Mouse (Mus musculus): ENCODE measurements around the gene Mtf1. TPM values are rescaled to one million over a fixed set of nuclear protein-coding genes. Genes with fewer than 3 reads are reported as not detected.
A peak's percentile ranks its signal among the peaks of the same experiment; 100 is the strongest.

Gene Mtf1
- polyA plus RNA-seq, 1 experiment from 2014 or later, result 12.6 TPM

DNA sequence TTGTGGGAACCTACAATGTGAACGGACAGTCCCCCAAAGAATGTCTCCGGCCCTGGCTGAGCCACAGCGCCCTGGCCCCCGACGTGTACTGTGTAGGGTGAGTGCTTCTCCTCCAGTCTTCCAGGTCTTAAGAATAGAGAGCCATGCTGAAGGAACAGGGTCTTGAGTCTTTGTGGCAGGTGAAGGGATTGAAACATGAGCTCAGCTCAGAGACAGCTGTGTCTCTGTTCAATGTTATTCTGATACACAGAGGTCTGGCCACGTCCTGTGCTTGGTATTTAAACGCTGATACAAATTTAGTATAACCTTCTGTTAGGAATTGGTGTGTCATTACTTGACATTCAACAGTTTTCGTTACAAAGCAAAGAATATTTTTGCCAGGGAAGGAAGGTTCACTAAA lies 19.5 kb upstream of the Mtf1 start:
- ATAC-seq (replicated peaks; ENCODE audit: insufficient number of reproducible peaks, low FRiP score, low TSS enrichment, low read depth) (no peak), DNase-seq (ENCODE audit: low spot score) (no peak)
- 88% methylated on average over 8 of the region's 8 CpGs for WGBS
- H3K27ac ChIP-seq (replicated peaks; ENCODE audit: low read depth, low read length), result no peak overlapping the region
- no peaks in the 10 kb centered on the region for H3K9me3 ChIP-seq (replicated peaks; ENCODE audit: control insufficient read depth, low read length)
- no peak overlapping the region for H3K4me3 ChIP-seq (ENCODE audit: low read depth, low read length)
- no peak overlapping the region for H3K4me2 ChIP-seq (ENCODE audit: low read depth, low read length)
- H3K27me3 ChIP-seq (ENCODE audit: control insufficient read depth, insufficient read depth, low read length), result no peaks in the 10 kb centered on the region
- no peaks in the 10 kb centered on the region for H3K4me1 ChIP-seq (ENCODE audit: control insufficient read depth, insufficient read depth, low read length)
- H3K36me3 ChIP-seq (replicated peaks; ENCODE audit: control insufficient read depth, insufficient read depth, low read depth, low read length), result peaks cover 2% of the 10 kb centered on the region
- H3K9ac ChIP-seq (replicated peaks; ENCODE audit: low read length), result no peak overlapping the region

DNA sequence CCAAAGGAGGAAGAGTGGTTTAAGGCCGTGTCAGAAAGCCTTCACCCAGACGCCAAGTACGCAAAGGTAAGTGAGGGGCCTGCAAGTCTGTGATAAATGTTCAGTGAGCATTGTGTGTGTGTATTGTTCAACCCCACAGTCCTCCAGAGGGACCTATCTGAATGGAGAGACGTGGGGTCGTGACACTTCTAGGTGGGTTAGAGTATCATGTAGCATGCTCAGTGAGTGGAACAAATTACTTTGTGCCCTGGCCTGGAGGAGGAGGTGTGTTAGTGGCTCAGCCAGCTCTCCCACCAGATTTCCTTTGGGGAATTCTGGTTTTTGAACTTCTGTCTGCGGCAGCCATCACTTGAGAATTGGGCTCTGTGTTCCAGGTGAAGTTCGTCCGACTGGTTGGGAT lies 18.0 kb upstream of the Mtf1 start:
- no peak overlapping the region for H3K9ac ChIP-seq (replicated peaks; ENCODE audit: low read length)
- DNase-seq (ENCODE audit: low spot score) (no peak), ATAC-seq (replicated peaks; ENCODE audit: insufficient number of reproducible peaks, low FRiP score, low TSS enrichment, low read depth) (no peak)
- H3K27me3 ChIP-seq (ENCODE audit: control insufficient read depth, insufficient read depth, low read length), result no peaks in the 10 kb centered on the region
- no peak overlapping the region for H3K27ac ChIP-seq (replicated peaks; ENCODE audit: low read depth, low read length)
- H3K36me3 ChIP-seq (replicated peaks; ENCODE audit: control insufficient read depth, insufficient read depth, low read depth, low read length), result peaks cover 2% of the 10 kb centered on the region
- H3K4me2 ChIP-seq (ENCODE audit: low read depth, low read length), result no peak overlapping the region
- H3K4me1 ChIP-seq (ENCODE audit: control insufficient read depth, insufficient read depth, low read length), result no peaks in the 10 kb centered on the region
- no peak overlapping the region for H3K4me3 ChIP-seq (ENCODE audit: low read depth, low read length)
- WGBS, result 82% methylated on average over 8 of the region's 8 CpGs
- no peaks in the 10 kb centered on the region for H3K9me3 ChIP-seq (replicated peaks; ENCODE audit: control insufficient read depth, low read length)

- ATAC-seq (replicated peaks; ENCODE audit: insufficient number of reproducible peaks, low FRiP score, low TSS enrichment, low read depth) (no peak), DNase-seq (ENCODE audit: low spot score) (no peak)
- Histone ChIP-seq H3K9me3 (replicated peaks; ENCODE audit: control insufficient read depth, low read length) (no peaks in the 10 kb centered on the region), H3K27me3 (ENCODE audit: control insufficient read depth, insufficient read depth, low read length) (no peaks in the 10 kb centered on the region), H3K4me2 (ENCODE audit: low read depth, low read length) (no peak overlapping the region), H3K4me3 (ENCODE audit: low read depth, low read length) (no peak overlapping the region), H3K4me1 (ENCODE audit: control insufficient read depth, insufficient read depth, low read length) (no peaks in the 10 kb centered on the region), H3K9ac (replicated peaks; ENCODE audit: low read length) (no peak overlapping the region), H3K36me3 (replicated peaks; ENCODE audit: control insufficient read depth, insufficient read depth, low read depth, low read length) (no peaks in the 10 kb centered on the region; the same call in none of the 2 replicates), H3K27ac (replicated peaks; ENCODE audit: low read depth, low read length) (no peak overlapping the region)
- WGBS, result 80% methylated on average over 4 of the region's 4 CpGs
Measured at GRCm38 (mm10) chr4:124790013-124790412, 11.9 kb upstream of the Mtf1 start.

GRCm38 (mm10) chr4:124792114-124792513 lies 9.8 kb upstream of the Mtf1 start:
- Histone ChIP-seq H3K4me3 (ENCODE audit: low read depth, low read length) (no peak overlapping the region), H3K4me2 (ENCODE audit: low read depth, low read length) (no peak overlapping the region), H3K27me3 (ENCODE audit: control insufficient read depth, insufficient read depth, low read length) (no peaks in the 10 kb centered on the region), H3K9me3 (replicated peaks; ENCODE audit: control insufficient read depth, low read length) (no peaks in the 10 kb centered on the region), H3K9ac (replicated peaks; ENCODE audit: low read length) (no peak overlapping the region), H3K27ac (replicated peaks; ENCODE audit: low read depth, low read length) (no peak overlapping the region), H3K36me3 (replicated peaks; ENCODE audit: control insufficient read depth, insufficient read depth, low read depth, low read length) (no peaks in the 10 kb centered on the region; the same call in 1 of the 2 replicates), H3K4me1 (ENCODE audit: control insufficient read depth, insufficient read depth, low read length) (no peaks in the 10 kb centered on the region)
- ATAC-seq (replicated peaks; ENCODE audit: insufficient number of reproducible peaks, low FRiP score, low TSS enrichment, low read depth) (no peak), DNase-seq (ENCODE audit: low spot score) (no peak)
- WGBS, result 82% methylated on average over 8 of the region's 8 CpGs

DNA sequence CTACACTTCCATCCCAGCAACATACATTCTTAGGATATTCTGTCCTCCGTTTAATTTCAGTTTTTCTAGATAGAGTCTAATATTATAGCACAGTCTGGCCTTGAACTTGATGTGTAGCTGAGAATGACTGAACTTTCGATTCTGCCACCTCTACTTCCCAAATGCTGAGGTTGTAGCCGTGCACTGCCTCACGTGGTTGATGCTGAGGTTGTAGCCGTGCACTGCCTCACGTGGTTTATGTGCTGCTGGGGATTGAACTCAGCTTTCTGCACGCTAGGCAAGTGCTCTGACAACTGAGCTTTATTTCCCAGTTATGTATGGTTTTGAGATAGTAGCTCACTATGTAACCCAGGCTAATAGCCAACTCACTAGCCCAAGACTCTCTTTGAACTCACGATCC lies 5.8 kb upstream of the Mtf1 start:
- 94% methylated on average over 8 of the region's 8 CpGs for whole genome bisulfite sequencing

GRCm38 (mm10) chr4:124796913-124797312 lies 5.0 kb upstream of the Mtf1 start:
- H3K9ac ChIP-seq (replicated peaks; ENCODE audit: low read length), result no peak overlapping the region
- H3K4me1 ChIP-seq (ENCODE audit: control insufficient read depth, insufficient read depth, low read length), result no peaks in the 10 kb centered on the region
- no peak overlapping the region for H3K4me3 ChIP-seq (ENCODE audit: low read depth, low read length)
- H3K4me2 ChIP-seq (ENCODE audit: low read depth, low read length), result no peak overlapping the region
- H3K36me3 ChIP-seq (replicated peaks; ENCODE audit: control insufficient read depth, insufficient read depth, low read depth, low read length), result no peaks in the 10 kb centered on the region
- no peak overlapping the region for H3K27ac ChIP-seq (replicated peaks; ENCODE audit: low read depth, low read length)
- H3K9me3 ChIP-seq (replicated peaks; ENCODE audit: control insufficient read depth, low read length), result no peaks in the 10 kb centered on the region
- DNase-seq (ENCODE audit: low spot score), result no peak
- 94% methylated on average over 2 of the region's 2 CpGs for WGBS
- H3K27me3 ChIP-seq (ENCODE audit: control insufficient read depth, insufficient read depth, low read length), result no peaks in the 10 kb centered on the region
- no peak for ATAC-seq (replicated peaks; ENCODE audit: insufficient number of reproducible peaks, low FRiP score, low TSS enrichment, low read depth)

More for the DNA sequence above, 5.8 kb upstream of the Mtf1 start:
- Histone ChIP-seq H3K9ac (replicated peaks; ENCODE audit: low read length) (no peak overlapping the region), H3K27ac (replicated peaks; ENCODE audit: low read depth, low read length) (no peak overlapping the region), H3K4me3 (ENCODE audit: low read depth, low read length) (no peak overlapping the region), H3K4me1 (ENCODE audit: control insufficient read depth, insufficient read depth, low read length) (no peaks in the 10 kb centered on the region), H3K4me2 (ENCODE audit: low read depth, low read length) (no peak overlapping the region), H3K9me3 (replicated peaks; ENCODE audit: control insufficient read depth, low read length) (no peaks in the 10 kb centered on the region), H3K36me3 (replicated peaks; ENCODE audit: control insufficient read depth, insufficient read depth, low read depth, low read length) (no peaks in the 10 kb centered on the region; the same call in 1 of the 2 replicates), H3K27me3 (ENCODE audit: control insufficient read depth, insufficient read depth, low read length) (no peaks in the 10 kb centered on the region)
- no peak for DNase-seq (ENCODE audit: low spot score)
- ATAC-seq (replicated peaks; ENCODE audit: insufficient number of reproducible peaks, low FRiP score, low TSS enrichment, low read depth), result no peak

DNA sequence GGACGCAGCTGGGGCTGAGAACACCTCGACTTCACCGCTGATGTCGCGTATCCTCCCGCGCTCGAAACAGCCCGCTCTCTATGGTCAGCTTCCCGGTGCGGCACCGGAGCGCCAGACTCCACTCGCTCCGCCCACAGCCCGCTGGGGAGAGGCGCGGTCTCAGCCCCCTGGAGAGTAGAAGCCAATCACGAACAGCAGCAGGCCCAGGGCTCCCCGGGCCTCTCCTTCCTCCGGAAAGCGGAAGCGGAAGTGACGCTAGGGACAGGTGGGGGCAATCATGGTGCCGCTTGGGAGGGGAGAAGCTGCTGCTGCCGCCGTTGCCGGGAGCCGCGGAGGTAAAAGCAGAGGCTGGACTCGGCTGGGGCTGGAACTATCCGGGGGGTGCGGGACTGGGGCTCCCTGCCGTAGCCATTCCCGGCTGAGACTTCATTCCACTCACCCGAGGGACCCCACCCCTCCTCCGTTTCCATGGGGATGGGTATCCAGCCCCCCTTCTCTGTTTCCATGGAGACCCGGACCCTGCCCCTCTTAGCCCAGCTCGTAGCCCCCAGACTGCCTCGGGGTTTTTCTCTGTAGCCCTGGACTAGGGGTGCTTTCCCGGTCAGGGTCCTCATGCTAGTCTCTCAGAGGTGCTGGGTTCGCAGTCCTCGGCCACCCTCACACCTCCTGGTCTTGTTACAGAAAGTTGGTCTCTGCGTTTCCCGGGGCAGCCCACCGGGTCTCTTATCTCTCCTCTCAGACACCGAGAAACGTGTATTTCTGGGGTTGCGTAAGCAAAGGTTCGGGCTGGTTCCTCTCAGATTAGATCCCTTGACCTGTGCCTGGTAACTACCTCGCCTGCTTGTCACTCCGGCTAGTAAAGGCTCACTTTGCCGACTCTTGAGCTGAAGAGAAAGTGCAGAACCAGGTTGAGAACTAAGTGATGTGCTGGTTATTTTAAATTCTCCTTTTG lies 681 bp downstream of the Mtf1 start:
- ATAC-seq (replicated peaks; ENCODE audit: insufficient number of reproducible peaks, low FRiP score, low TSS enrichment, low read depth) (peak; percentile 99), DNase-seq (ENCODE audit: low spot score) (peak; percentile 98)
- Histone ChIP-seq H3K27me3 (ENCODE audit: control insufficient read depth, insufficient read depth, low read length) (no peaks in the 10 kb centered on the region), H3K9me3 (replicated peaks; ENCODE audit: control insufficient read depth, low read length) (no peaks in the 10 kb centered on the region), H3K4me1 (ENCODE audit: control insufficient read depth, insufficient read depth, low read length) (peaks cover 2% of the 10 kb centered on the region; the same call in 1 of the 2 replicates), H3K27ac (replicated peaks; ENCODE audit: low read depth, low read length) (peak overlapping the region; percentile 98), H3K36me3 (replicated peaks; ENCODE audit: control insufficient read depth, insufficient read depth, low read depth, low read length) (no peaks in the 10 kb centered on the region), H3K4me3 (ENCODE audit: low read depth, low read length) (peak overlapping the region; percentile 87), H3K9ac (replicated peaks; ENCODE audit: low read length) (peak overlapping the region; percentile 96), H3K4me2 (ENCODE audit: low read depth, low read length) (peak overlapping the region; percentile 85)
- WGBS, result 2% methylated on average over 50 of the region's 53 CpGs

- Histone ChIP-seq H3K9ac (replicated peaks; ENCODE audit: low read length) (no peak overlapping the region; the same call in 1 of the 2 replicates), H3K27me3 (ENCODE audit: control insufficient read depth, insufficient read depth, low read length) (no peaks in the 10 kb centered on the region), H3K27ac (replicated peaks; ENCODE audit: low read depth, low read length) (no peak overlapping the region), H3K4me3 (ENCODE audit: low read depth, low read length) (peak overlapping the region; percentile 87), H3K9me3 (replicated peaks; ENCODE audit: control insufficient read depth, low read length) (no peaks in the 10 kb centered on the region), H3K36me3 (replicated peaks; ENCODE audit: control insufficient read depth, insufficient read depth, low read depth, low read length) (no peaks in the 10 kb centered on the region), H3K4me1 (ENCODE audit: control insufficient read depth, insufficient read depth, low read length) (peaks cover 2% of the 10 kb centered on the region; the same call in 1 of the 2 replicates), H3K4me2 (ENCODE audit: low read depth, low read length) (peak overlapping the region; percentile 75)
- WGBS, result 74% methylated on average over 6 of the region's 6 CpGs
- DNase-seq (ENCODE audit: low spot score) (no peak), ATAC-seq (replicated peaks; ENCODE audit: insufficient number of reproducible peaks, low FRiP score, low TSS enrichment, low read depth) (no peak)
Measured at GRCm38 (mm10) chr4:124803406-124803805, 1.5 kb downstream of the Mtf1 start.

All from embryonic facial prominence, embryonic 11.5 days (tissue).